Mouse (Mus musculus) lung, postnatal 10 days (tissue): Measurements from ENCODE around the gene Tenm4.

Experiments used
- DNase-seq: peaks from one replicate; pipeline ENCODE4 v3.0.0; 2021

Tenm4 gene

DNA sequence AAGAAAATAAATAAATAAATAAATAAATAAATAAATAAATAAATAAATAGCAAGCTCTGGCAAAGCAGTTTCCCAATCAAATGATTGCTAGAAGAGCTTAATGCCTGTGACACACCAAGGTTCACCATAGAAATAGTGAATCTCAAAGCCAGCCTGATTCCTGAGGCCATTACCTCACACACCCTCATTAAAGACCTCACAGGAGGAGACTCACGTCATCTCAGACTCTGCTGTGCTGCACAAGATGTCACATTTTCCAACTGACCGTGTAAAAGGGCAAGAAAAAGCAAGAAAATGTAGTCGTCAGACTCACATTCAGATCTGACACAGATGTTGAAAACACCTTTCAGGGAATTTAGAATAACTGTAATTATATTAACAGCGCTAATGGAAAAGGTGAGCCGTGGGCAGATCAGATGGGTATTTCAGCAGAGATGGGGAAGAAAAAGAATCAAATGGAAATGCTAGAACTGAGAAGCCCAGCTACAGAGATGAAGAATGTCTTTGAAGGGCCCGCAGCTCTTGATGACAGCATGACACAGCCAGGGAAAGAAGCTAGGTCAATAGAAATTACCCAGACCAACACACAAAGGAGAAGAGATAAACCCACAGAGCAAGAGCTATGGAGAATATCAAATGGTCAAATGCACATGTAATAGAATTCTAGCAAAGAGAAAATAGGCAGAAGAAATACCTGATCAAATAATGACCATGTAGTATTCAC is 709.3 kb downstream of the Tenm4 start:
- no peak for DNase-seq

DNA sequence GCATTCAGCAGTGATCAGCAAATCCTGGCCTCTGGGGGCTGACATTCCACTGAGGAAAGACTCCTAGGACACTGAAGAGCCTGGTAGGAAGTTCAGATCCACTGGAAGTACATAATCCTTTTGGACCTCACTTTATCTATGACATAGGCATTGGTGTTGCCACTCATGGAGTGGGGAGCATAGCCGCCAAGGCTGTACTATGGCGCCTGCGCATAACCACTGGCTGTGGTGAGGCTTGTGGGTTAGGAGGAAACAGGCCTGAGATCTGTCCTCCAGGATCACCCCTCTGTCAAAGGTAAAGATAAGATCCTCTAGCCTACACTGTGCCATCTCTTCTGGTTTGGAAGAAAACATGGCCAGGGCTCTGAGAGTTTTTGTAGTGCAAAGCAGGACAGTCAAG is 712.3 kb downstream of the Tenm4 start:
- no peak for DNase-seq

DNA sequence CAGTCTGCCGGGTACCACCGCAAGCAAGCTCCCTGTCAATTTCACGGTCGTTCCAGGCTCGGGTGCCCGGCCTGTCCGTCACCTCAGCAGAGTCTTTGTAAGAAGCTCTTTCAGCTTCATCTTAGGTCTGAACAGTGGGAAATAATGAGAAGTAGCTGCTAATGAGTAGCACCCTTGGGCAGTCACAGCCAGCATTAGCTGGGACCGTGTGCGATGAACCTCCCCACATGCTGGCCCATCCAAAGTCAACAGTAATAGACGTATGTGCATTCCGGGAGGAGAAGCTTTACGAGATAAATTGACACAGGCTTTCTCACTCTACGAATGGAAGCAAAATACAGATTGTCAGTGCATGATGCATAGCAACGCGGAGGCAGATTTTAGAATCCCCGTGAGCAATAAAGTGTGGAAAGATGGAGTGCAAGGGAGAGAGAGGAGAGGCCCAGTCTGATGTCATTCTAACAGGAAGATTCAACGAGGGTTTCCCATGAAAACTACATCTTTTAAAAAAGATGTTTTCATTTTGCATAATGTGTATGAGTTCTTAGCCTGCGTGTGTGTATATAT is 716.1 kb downstream of the Tenm4 start:
- DNase-seq, result no peak

DNA sequence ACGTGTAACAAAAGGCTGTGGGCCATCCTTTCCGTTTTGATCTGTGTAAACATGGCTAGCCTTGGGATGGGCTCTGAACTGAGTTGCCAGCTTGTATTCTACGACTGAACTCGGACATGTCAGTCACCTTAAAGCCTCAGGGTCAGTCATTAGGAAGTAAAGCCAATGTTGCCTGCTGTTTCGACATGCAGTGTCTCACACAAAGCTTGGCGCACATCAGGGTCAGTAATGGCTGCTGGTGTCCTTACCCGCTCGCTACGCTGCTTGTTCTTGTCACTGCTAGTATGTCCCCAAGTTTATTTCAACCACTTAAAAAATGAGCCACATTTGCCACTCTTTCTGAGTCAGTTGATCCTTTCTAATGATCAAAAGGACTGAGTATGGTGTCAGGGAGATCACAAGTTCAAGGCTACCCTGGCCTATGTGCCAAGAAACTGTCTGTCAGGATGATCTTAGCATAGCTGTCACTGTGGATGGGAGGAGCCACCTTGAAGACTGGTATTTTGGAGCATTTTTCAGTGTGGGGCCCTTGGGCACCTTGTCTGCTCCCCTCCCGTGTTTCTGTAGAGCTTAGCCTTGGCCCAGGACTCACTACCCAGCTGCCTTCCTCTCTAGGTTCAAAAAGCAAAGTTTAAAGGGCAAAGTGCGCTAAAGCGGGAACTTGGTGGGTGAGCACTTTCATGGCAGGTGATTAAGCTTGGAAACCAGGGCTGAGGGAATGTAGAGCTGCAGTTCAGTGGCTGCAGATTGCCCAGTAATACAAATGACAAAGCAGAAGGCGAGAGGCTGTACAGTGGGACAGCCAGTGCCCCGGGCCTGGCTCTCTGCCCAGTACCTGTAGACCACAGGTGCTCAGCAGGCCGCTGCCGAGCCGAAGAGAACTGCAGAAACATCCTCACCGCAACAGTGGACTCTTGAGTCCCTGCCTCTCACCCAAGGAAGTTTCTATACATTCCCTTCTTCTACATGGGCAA is 718.3 kb downstream of the Tenm4 start:
- DNase-seq, result no peak

DNA sequence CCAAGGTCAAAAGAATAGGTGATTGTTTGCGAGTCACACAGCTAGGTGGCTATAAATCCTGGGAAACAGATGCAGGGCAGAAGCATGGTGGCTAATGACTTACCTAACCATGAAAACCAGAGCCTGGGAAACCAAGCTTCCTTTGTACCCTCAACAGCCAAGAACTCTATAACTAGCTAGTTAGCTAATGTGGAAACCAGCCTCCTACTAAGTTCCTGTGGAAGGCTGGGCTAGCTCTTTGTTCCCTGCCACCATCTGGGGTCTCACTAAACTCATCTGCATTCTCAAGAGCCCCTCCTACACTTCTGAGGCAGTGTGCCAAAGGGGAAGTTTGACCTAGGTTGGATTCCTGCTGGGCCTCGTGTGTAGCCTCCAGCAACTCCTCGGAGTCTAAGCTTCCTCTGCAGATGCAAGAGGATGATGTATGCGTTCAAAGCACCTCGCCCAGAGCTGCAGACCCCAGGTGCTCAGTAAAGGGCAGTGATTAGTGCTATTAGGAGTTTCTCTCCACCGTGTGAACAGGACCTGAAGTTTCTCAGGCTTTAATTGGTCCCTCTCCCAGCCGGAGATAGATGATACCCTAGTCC is 719.1 kb downstream of the Tenm4 start:
- DNase-seq, result no peak

DNA sequence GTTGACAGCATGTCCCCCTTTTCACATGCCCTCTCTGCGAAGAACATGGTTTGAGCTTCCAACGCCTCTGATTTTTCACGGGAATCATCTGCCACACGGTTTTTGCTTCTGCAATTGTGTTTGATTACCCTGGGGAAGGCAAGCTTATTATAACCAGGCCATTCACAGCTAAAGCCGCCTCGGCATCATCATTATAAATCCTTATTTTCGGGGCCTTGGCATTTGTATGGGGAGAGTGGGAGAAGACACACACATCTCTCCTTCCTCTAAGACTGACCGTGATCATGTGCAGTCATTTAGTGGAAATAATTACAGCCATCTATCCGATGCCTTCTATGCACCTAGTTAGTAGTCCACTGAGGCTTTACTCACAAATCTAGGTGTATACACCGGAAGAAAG is 719.9 kb downstream of the Tenm4 start:
- no peak for DNase-seq

DNA sequence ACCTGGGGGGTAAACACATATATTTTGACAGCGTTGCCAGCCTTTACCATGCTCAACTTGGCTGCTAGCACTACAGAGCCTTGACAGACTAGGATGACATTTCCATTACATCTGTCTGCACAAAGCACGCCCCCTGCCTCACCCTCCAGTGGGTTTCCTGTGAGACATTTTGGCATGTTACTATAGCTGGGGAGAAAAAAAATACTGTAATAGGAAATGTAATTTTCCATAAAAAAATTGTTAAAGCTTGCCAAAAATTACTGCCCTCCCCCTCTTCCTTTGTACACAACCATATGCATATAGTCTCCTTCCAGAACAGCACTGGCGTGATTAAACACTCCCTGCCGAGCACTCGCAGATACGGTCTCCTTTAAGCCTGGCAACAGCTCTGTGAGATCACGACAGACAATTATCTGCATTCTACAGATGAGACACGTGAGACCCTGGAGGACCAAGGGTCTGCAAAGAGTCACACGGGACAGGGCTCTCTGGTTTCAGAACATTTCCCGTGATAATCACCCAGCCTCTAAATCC is 728.1 kb downstream of the Tenm4 start:
- no peak for DNase-seq

DNA sequence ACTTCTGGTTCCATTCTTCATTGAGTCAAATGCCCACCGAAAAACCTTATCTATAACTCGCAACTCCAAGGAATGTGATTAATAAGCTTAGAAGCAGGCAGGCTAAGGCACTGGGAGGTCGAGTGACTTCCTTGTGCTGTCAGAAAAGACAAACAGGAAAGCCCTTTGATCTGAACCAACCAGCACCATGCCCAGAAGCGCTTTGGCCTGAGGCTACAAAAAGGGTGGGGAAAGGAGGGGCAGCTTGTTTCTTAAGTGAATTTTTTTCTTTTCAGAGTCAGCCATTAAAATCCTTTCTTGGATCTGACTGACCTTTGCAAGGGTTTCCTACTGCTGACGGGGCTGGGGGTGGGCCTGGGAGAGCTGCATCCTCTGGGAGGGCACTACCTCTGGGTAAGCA is 731.1 kb downstream of the Tenm4 start:
- DNase-seq, result peak; percentile 52

DNA sequence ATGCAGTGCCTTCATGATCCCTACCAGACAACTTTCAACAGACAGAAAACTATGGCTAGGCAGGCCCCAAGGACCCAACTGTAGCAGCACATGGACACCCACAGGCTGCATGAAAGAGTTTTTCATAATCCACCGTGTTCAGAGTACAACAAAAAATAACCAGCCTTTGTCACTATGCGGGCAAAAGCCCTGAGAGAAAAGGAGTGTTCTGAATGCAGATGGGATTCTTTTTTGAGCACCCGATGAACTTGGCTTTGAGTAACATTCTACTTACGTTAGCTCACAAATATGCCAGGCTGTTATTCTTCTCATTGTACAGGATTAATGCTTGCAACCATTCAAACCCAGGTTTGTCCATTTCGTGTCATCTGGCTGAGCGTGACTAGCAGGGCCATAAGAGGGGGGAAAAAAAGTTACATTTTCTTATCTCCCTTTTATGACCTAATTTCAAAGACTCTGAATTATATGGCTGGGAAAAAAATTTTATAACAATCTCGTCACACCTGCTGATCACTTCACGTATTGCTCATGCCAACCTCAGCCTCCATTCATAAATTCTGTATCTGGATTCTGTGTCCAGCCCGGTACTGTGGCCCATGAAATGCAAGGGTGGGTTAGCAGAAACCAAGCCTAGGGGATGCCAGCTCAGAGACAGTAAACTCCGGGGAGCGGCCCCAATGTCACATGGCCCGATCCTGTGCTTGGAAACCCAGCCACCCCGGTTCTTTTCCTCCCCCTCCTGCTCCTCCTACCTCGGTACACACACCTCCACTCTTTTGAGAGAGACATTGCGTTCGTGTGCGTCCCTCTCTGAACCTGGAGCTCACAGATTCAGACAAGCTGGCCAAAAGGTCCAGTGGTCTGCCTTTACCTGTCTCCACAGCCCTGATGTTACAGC is 732.3 kb downstream of the Tenm4 start:
- no peak for DNase-seq

DNA sequence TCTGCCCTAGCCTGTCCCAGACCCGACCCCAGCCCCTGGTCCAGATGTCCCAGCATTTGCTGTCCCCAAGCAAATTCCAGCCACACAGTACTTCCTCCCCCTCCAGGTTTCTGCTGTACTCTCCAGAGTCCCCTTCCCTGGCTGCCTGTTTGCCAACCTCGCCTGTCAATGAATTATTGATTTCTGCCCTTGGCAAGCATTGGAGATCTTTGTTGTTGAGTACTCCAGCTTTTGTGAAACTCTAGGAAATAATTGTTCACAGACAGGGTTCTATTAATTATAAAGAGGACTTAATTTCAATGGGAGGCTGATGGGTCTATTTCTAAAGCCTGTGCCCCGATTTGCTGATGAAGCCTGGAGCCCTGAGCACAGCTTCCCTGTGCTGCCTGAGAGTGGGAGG is 733.4 kb downstream of the Tenm4 start:
- no peak for DNase-seq

DNA sequence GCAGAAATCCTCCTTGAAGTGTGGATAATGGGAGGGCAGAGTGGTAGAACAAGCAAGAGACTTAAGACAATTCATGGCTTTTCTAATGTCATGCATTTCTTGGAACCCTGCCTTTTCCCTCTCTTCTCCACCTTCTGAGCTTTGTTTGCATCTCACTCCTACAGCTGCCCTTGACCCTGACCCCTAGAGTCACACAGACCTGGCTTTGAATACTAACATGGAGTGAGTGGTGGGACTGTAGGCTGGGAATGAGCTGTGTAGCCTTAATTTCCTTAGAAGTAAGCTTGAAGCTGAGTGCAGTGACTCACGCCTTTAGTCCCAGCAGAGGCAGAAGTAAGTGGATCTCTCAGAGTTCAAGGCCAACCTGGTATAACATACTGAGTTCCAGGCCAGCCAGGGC is 733.9 kb downstream of the Tenm4 start:
- no peak for DNase-seq

DNA sequence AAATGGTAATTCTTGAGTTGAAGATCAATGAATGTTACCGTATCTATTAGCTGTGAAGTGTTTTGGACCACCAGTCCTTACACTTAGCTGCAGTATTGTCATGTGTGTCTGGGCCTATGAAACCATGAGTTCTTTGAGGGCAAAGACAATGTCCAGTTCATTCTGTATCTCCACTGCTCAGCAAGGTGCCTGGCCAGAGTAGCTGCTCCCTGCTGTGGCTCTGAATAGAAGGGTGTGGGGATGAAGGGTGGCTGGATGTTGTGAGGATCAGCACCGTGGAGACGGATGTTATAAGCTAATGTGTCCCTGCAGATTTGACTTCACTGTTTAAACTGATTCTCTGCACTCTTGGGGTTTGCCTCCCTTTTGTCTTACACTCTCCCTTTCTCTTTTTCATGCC is 734.4 kb downstream of the Tenm4 start:
- DNase-seq, result no peak

DNA sequence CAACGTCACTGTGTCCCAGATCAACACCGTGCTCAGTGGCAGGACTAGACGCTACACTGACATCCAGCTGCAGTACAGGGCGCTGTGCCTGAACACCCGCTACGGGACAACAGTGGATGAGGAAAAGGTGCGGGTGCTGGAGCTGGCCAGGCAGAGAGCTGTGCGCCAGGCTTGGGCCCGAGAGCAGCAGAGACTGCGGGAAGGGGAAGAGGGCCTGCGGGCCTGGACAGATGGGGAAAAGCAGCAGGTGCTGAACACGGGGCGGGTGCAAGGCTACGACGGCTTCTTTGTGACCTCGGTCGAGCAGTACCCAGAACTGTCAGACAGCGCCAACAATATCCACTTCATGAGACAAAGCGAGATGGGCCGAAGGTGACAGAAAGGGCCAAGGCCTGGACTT is 735.2 kb downstream of the Tenm4 start:
- no peak for DNase-seq

DNA sequence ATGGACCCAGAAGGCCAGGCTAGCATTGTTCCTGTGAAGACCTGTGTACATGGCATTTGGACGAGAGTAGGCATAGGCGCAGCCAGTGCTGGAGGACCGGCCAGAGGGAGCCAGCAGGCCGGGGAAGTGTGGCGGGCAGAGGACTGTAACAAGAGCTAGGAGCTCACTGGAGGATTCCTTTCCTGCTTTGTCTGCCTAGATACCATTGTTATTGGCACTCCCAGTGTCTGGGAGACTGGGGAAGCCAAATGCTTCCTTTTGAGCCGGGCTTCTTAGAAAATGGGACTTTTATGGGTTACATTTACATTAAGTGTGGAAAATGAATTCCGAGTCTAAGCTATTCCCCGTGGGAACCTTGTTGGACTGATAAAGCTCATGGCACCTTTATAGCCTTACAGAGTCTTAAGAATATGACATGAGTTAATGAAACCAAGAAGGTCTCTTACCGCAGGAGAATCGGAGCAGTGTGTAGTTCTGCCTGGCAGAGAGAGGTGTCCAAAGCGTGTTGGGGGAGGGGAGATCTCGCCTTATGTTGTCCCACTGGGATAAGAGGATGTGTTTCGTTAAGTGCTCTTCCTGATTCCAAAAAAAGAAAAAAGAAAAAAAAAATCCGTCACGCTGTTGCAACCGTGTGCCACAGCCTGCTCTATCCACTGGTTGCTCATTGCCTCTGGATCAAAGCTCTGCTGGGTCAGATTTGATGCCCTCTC is 737.1 kb downstream of the Tenm4 start:
- no peak for DNase-seq

DNA sequence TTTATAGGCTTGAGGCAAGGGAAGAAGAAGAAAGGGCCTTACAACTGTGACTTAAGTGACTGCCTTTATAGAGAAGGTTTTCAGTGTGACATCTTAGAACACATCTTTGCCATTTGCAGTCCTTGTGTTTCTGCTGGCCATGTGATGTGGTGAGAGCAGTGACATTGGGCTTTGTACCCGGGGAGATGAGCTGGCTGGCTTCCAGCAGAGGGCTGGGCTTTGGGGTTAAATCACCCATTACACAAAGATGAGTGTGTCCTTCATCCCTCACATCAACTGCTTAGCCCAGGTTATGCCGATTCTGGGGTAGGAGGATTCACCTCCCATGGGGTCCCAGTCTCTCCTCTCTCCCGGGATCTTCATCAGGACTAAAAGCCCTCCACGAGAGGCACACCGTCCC is 738.8 kb downstream of the Tenm4 start:
- peak; percentile 53 for DNase-seq

DNA sequence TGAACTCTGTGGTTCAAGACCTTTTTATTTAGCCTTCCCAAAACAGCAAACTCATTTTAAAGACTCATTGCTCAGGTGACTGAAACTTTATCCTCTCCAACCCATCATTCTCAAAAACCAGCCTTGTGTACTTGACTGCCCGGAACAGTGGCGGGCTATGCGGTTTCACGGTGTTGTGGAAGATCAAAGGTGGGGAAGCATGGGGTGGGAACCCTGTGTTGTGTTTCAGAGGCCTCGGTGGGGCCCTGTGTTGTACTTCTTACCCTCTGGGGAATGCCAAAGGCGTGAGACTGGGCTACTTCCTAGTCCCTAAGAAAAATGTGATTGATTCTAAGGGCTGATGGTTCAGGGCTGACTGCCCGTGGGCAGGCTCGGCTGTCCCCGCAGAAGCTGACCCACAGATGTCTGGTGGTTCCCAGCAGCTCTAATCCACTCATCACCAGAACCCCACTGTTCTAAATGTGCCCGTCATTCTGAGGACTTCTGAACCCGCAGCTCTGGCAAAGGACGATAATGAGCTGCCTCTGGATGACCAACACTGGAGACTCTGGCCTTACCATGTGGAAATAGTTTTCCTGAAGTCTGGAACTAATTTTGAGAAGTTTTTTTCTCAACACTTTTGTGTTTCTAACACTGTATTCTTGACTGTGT is 739.4 kb downstream of the Tenm4 start:
- DNase-seq, result no peak

DNA sequence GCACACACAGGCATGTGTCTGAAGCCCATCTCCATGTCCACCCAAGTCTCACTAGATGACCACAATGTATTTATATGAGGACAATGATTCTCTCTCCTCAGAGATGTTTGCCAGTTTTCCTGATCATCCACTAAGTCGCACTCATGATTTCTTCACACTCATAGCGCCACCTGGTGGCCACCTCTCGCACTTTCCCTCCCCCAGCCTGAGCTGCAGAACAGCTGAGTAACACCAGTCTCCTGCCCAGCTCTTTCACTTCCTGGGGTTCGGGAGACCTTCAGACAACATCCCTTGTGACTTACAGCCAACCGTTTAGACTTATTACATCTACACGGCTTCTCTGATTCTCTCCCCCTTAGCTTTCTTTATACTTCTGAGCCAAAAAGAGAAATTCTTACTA is 743.0 kb downstream of the Tenm4 start:
- peak; percentile 89 for DNase-seq

DNA sequence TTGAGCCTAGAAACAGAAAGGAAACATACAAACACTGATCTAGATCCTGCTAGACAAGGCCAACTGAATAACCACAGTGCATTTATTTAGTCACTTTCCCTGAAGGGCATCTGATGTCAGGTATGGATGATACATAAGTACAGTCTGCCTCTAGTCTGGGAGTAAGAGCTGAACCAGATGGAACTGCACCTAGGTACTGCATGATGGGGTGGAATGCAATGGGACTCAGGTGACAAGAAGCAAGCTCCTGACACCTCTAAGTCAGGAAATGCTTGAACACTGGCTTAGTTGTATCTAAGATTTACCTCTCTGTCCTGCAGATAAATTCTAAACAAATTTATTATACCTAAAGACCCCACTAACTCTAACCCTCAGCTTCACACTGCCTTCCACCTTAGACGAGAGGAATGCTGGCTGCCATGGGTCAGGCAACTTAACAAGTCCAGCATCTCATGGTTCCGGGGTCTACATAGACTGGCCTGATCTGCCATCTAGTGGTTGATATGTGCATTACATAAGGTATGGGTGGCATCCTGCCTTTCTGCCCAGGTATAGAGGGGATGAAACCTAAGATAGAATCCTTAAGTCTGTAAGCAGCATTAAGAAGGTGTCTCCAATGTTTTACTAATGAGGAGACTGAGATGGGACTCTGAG is 744.5 kb downstream of the Tenm4 start:
- DNase-seq, result peak; percentile 72

DNA sequence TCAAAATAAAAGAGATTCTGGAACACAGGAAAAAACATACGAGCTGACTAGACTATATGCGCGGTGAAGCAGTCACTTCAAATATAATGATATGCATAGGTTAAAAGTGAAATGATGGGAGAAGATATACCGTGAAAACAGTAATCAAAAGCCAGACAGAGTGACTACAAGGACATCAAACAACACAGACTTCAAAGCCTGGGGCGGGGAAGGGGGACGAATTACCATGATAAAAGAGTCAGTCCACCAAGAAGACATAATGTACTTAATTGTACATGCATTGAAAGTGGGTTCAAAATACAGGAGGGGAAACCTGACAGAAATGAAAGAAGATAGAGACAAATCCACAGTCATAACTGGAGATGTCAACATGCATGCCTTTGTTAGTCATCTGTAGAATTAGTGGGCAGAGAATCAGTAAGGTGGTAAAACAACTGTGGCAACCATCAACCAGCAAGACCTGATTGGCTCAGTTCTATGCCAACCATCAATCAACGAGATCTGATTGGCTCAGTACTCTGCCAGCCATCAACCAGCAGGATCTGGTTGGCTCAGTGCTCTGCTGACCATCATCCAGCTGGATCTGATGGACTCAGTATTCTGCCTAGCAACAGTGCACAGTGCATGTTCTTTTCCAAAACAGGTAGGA is 749.5 kb downstream of the Tenm4 start:
- no peak for DNase-seq

DNA sequence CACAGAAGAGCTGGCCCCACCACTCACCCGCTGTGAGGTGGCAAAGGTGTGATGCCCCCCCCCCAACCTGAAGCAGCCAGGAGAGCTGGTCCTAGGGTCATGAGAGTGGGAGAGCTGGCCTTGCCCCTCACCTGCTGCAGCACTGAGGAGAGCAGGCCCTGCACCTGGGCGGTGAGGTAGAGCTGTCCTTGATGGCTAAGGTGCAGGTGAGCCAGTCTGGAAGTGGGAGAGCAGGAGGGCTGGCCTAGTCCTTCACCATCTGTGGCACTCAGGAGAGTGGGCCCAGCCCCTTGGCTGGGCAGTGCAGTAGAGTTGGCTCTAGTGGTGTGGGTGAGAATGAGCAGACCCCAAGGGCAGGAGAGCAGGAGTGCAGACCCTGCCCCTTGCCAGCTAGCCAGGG is 751.9 kb downstream of the Tenm4 start:
- no peak for DNase-seq
